In genomic region chr15:30170031-30170430, GRCm38 (mm10) we compare ENCODE assay signal across 27 mouse cellular contexts. TPM values are rescaled to one million over a fixed set of nuclear protein-coding genes. Genes with fewer than 3 reads are reported as not detected.
DNase-seq lines count a peak whose midpoint lies in the region; ATAC-seq and TF ChIP-seq lines count a peak whose summit lies in the region.
"Had no signal": no experiment of that assay in that cellular context is flagged by ENCODE, and none has a peak within 500 bp of the region (broad histone marks: within the 10 kb centered on the region; RNA-seq: fewer than 3 reads in every experiment).

No protein-coding gene starts in this region.

- H3K9me3 ChIP-seq in intestine, postnatal 0 days (ENCODE audit: control insufficient read depth) = no peaks in the 10 kb centered on the region
- H3K9me3 ChIP-seq in intestine, embryonic 15.5 days = no peaks in the 10 kb centered on the region
- no peaks in the 10 kb centered on the region for H3K9me3 ChIP-seq in midbrain, embryonic 14.5 days (ENCODE audit: control insufficient read depth, low read length)
- H3K9me3 ChIP-seq in midbrain, embryonic 10.5 days (replicated peaks) = no peaks in the 10 kb centered on the region
- H3K9me3 ChIP-seq: embryonic facial prominence, embryonic 12.5 days; forebrain, embryonic 15.5 days; heart, embryonic 10.5 days; kidney, embryonic 15.5 days; limb, embryonic 15.5 days; stomach, embryonic 15.5 days had no signal

- H3K27me3 ChIP-seq in intestine, postnatal 0 days (replicated peaks; ENCODE audit: control insufficient read depth, insufficient read depth, low read length) = peaks cover 38% of the 10 kb centered on the region
- H3K27me3 ChIP-seq in intestine, embryonic 15.5 days (replicated peaks) = 0 out of 2 replicates have a peak, but pooled peaks cover 12% of the 10 kb centered on the region
- 0 out of 2 replicates have a peak, but pooled peaks cover 3% of the 10 kb centered on the region for H3K27me3 ChIP-seq in midbrain, embryonic 14.5 days (ENCODE audit: control insufficient read depth, insufficient read depth, low read length)
- peaks cover 28% of the 10 kb centered on the region for H3K27me3 ChIP-seq in midbrain, embryonic 10.5 days (ENCODE audit: low read depth, poor library complexity, severe bottlenecking)
- H3K27me3 ChIP-seq: forebrain, embryonic 15.5 days had no signal

- H3K4me3 ChIP-seq in intestine, postnatal 0 days (ENCODE audit: low read depth, low read length) = no peak overlapping the region
- no peak overlapping the region for H3K4me3 ChIP-seq in intestine, embryonic 15.5 days (replicated peaks)
- no peak overlapping the region for H3K4me3 ChIP-seq in midbrain, embryonic 14.5 days (replicated peaks; ENCODE audit: low read depth, low read length)
- no peak overlapping the region for H3K4me3 ChIP-seq in midbrain, embryonic 10.5 days
- H3K4me3 ChIP-seq: embryonic facial prominence, embryonic 12.5 days; erythroblast, embryonic 14.5 days; forebrain, embryonic 15.5 days; heart, embryonic 10.5 days; kidney, embryonic 15.5 days; limb, embryonic 15.5 days; stomach, embryonic 15.5 days had no signal

- ATAC-seq in intestine, postnatal 0 days = no peak
- no peak for ATAC-seq in intestine, embryonic 15.5 days
- no peak for ATAC-seq in midbrain, embryonic 14.5 days (ENCODE audit: low FRiP score, low TSS enrichment)
- no peak for ATAC-seq in megakaryocyte progenitor cell, adult 5-6 weeks (replicated peaks; ENCODE audit: poor library complexity)
- ATAC-seq: forebrain, embryonic 15.5 days; hindbrain, embryonic 16.5 days had no signal

- H3K36me3 ChIP-seq in intestine, postnatal 0 days (ENCODE audit: control insufficient read depth, insufficient read depth) = no peaks in the 10 kb centered on the region
- H3K36me3 ChIP-seq in intestine, embryonic 15.5 days = no peaks in the 10 kb centered on the region
- no peaks in the 10 kb centered on the region for H3K36me3 ChIP-seq in midbrain, embryonic 14.5 days (ENCODE audit: control insufficient read depth, insufficient read depth, low read length)
- no peaks in the 10 kb centered on the region for H3K36me3 ChIP-seq in midbrain, embryonic 10.5 days
- H3K36me3 ChIP-seq: embryonic facial prominence, embryonic 12.5 days; forebrain, embryonic 15.5 days; heart, embryonic 10.5 days; kidney, embryonic 15.5 days; limb, embryonic 15.5 days; stomach, embryonic 15.5 days had no signal

- no peak overlapping the region for H3K27ac ChIP-seq in intestine, postnatal 0 days (ENCODE audit: low read depth, low read length)
- H3K27ac ChIP-seq in intestine, embryonic 15.5 days = no peak overlapping the region
- no peak overlapping the region for H3K27ac ChIP-seq in midbrain, embryonic 14.5 days (replicated peaks; ENCODE audit: low read depth, low read length)
- H3K27ac ChIP-seq in midbrain, embryonic 10.5 days (replicated peaks) = no peak overlapping the region
- H3K27ac ChIP-seq: embryonic facial prominence, embryonic 12.5 days; forebrain, embryonic 15.5 days; heart, embryonic 10.5 days; kidney, embryonic 15.5 days; limb, embryonic 15.5 days; liver, embryonic 14.5 days; stomach, embryonic 15.5 days had no signal

- WGBS in intestine, postnatal 0 days = 71% methylated on average over 8 of the region's 8 CpGs
- 73% methylated on average over 8 of the region's 8 CpGs for WGBS in intestine, embryonic 15.5 days
- WGBS in midbrain, embryonic 14.5 days = 75% methylated on average over 8 of the region's 8 CpGs
- 82% methylated on average over 8 of the region's 8 CpGs for WGBS in midbrain, embryonic 10.5 days

- H3K9ac ChIP-seq in intestine, postnatal 0 days (ENCODE audit: low read depth, low read length) = no peak overlapping the region
- no peak overlapping the region for H3K9ac ChIP-seq in intestine, embryonic 15.5 days
- H3K9ac ChIP-seq in midbrain, embryonic 14.5 days (replicated peaks; ENCODE audit: low read length) = no peak overlapping the region
- H3K9ac ChIP-seq: embryonic facial prominence, embryonic 12.5 days; forebrain, embryonic 15.5 days; kidney, embryonic 15.5 days; limb, embryonic 15.5 days; liver, embryonic 14.5 days; lung, embryonic 14.5 days; stomach, embryonic 15.5 days had no signal

- peak; percentile 45 to 62 for DNase-seq in cerebellum, postnatal 10 days
- DNase-seq in cerebellum, adult 11 months = no peak
- peak; percentile 59 for DNase-seq in midbrain, embryonic 14.5 days
- DNase-seq in midbrain, embryonic 10.5 days (ENCODE audit: low spot score) = no peak
- DNase-seq in brain, adult 2 months (ENCODE audit: low read depth, low spot score) = peak; percentile 74
- DNase-seq: adrenal gland, postnatal 25 days; cerebellum, adult 8-10 months; gastrocnemius, postnatal 10 days; kidney, adult 11 months; lung, embryonic 14.5 days; lung, postnatal 4 days; thymus, adult 2 months; thymus, postnatal 4 days had no signal

- H3K4me2 ChIP-seq in intestine, postnatal 0 days (replicated peaks; ENCODE audit: low read depth) = no peak overlapping the region
- H3K4me2 ChIP-seq in intestine, embryonic 15.5 days (replicated peaks) = no peak overlapping the region
- no peak overlapping the region for H3K4me2 ChIP-seq in midbrain, embryonic 14.5 days (ENCODE audit: low read length)
- H3K4me2 ChIP-seq: embryonic facial prominence, embryonic 12.5 days; forebrain, embryonic 15.5 days; kidney, embryonic 15.5 days; limb, embryonic 15.5 days; lung, embryonic 14.5 days; stomach, embryonic 15.5 days had no signal

- no peaks in the 10 kb centered on the region for H3K4me1 ChIP-seq in intestine, postnatal 0 days (replicated peaks; ENCODE audit: control insufficient read depth, insufficient read depth, low read length)
- peaks cover 4% of the 10 kb centered on the region; the same call in 1 of the 2 replicates for H3K4me1 ChIP-seq in intestine, embryonic 15.5 days (replicated peaks)
- no peaks in the 10 kb centered on the region; the same call in 1 of the 2 replicates for H3K4me1 ChIP-seq in midbrain, embryonic 14.5 days (ENCODE audit: control insufficient read depth, insufficient read depth, low read length)
- peaks cover 21% of the 10 kb centered on the region for H3K4me1 ChIP-seq in midbrain, embryonic 10.5 days

- TF ChIP-seq CTCF in intestine, postnatal 0 days (IDR thresholded peaks at IDR 0.05; ENCODE audit: low read depth) = peak; percentile 29

RNA-seq across cellular contexts. Expression of gene Ctnnd2, which starts 2.4 kb away (rescaled TPM):
- polyA plus RNA-seq in intestine, postnatal 0 days (2015; fragmentation: Nextera tagmentation; extraction: Ambion mirVana) = 0.81 and 1.0 TPM in 2 replicates
- polyA plus RNA-seq in intestine, embryonic 15.5 days (2015; fragmentation: Nextera tagmentation; extraction: Ambion mirVana) = 1.7 and 2.0 TPM in 2 replicates
- 61.2 and 74.9 TPM in 2 replicates for polyA plus RNA-seq in midbrain, embryonic 14.5 days (2014; fragmentation: Nextera tagmentation; extraction: Ambion mirVana)
- polyA plus RNA-seq in midbrain, embryonic 10.5 days (2016; fragmentation: Nextera tagmentation; extraction: Ambion mirVana) = 22.7 and 23.9 TPM in 2 replicates
- total RNA-seq in megakaryocyte progenitor cell, adult 5-6 weeks (2015) = 0.05 and 0.10 TPM in 2 replicates
- 0.78 TPM in 1 of 2 replicates, not detected in the other for total RNA-seq in megakaryocyte progenitor cell, adult 5-6 weeks (2017)
- total RNA-seq: granulocyte monocyte progenitor cell, adult 5-6 weeks; monocyte, adult 5-6 weeks had no signal
- polyA plus RNA-seq: erythroblast, embryonic 14.5 days had no signal

Comparison
In these comparisons a context has a peak if more than half of its experiments do, and no peak if none do; other contexts are left out.
1. DNase-seq: peak in cerebellum, postnatal 10 days (2 of 2), midbrain, embryonic 14.5 days (single experiment) and brain, adult 2 months (single experiment); none in cerebellum, adult 11 months (single experiment) and midbrain, embryonic 10.5 days (single experiment).